Mouse (Mus musculus) CH12.LX (cell line): ENCODE measurements at regions not wholly inside any gene's neighbourhood (a gene's known extent, or its start where the extent isn't known, plus 50 kb on each side); places are given as distances from the start of the nearest gene placed in this dataset.

Source experiments
- DNase-seq: peaks from one replicate; pipeline ENCODE4 v3.0.0-alpha.2; 2013; ENCODE audit errors: extremely low read depth
- H3K27ac ChIP-seq: 2 replicates; pipeline ENCODE4 v1.5.1; 2012; ENCODE audit warnings: low read depth, mild to moderate bottlenecking, control low read depth, moderate library complexity; ENCODE audit not compliant: insufficient read depth
- H3K27me3 ChIP-seq: replicated peaks from 2 replicates; pipeline ENCODE3; 2012; ENCODE audit warnings: inconsistent platforms
- H3K36me3 ChIP-seq, 2 experiments: replicated peaks in 1 of 2; 2 replicates each; pipeline versions ENCODE3 to v1.6.1; 2012; ENCODE audit warnings: inconsistent platforms in 1 of 2, low read length in 1 of 2, mild to moderate bottlenecking in 1 of 2, mixed read lengths in 1 of 2, moderate library complexity in 1 of 2; ENCODE audit not compliant: control insufficient read depth in 1 of 2, insufficient read depth in 1 of 2
- H3K4me1 ChIP-seq, 2 experiments: 2 replicates each; pipeline ENCODE4 v1.6.1; 2012; ENCODE audit warnings: inconsistent platforms in 1 of 2, moderate library complexity in 1 of 2; ENCODE audit not compliant: insufficient read depth in 2 of 2, control insufficient read depth in 1 of 2
- H3K4me2 ChIP-seq: 2 replicates; pipeline ENCODE4 v1.6.1; 2012; ENCODE audit warnings: low read depth, mild to moderate bottlenecking, control low read depth; ENCODE audit not compliant: poor library complexity, insufficient read depth, severe bottlenecking
- H3K4me3 ChIP-seq, 3 experiments: fragments of 150-350 bp in 1 of 3; sonication (generic) in 1 of 3; replicated peaks in 1 of 3; 2 replicates each; pipeline versions ENCODE3 to v1.5.1; 2011 to 2012; ENCODE audit warnings: low read depth in 2 of 3, low read length in 2 of 3, mild to moderate bottlenecking in 2 of 3, moderate library complexity in 2 of 3, control low read depth in 1 of 3, improper control_type of control experiment in 1 of 3, inconsistent platforms in 1 of 3, mixed read lengths in 1 of 3; ENCODE audit not compliant: poor library complexity in 1 of 3
- H3K79me2 ChIP-seq: replicated peaks from 2 replicates; pipeline ENCODE4 v1.6.1; 2012; ENCODE audit warnings: mild to moderate bottlenecking, moderate library complexity; ENCODE audit not compliant: control insufficient read depth, poor library complexity, insufficient read depth, severe bottlenecking; ENCODE audit errors: extremely low read depth
- H3K9ac ChIP-seq: 2 replicates; pipeline ENCODE4 v1.6.1; 2012; ENCODE audit warnings: low read depth, mild to moderate bottlenecking, control low read depth, moderate library complexity; ENCODE audit not compliant: insufficient read depth
- H3K9me3 ChIP-seq: replicated peaks from 2 replicates; pipeline ENCODE3; 2012; ENCODE audit warnings: low read length, inconsistent platforms, mixed read lengths
- CHD2 ChIP-seq: IDR thresholded peaks from 2 replicates; pipeline ENCODE4 v1.6.1; 2011; ENCODE audit warnings: low read length, improper control_type of control experiment
- E2F4 ChIP-seq: IDR thresholded peaks from 2 replicates; pipeline ENCODE4 v1.6.1; 2011; ENCODE audit warnings: low read depth, low read length, improper control_type of control experiment; ENCODE audit not compliant: insufficient replicate concordance
- ETS1 ChIP-seq: conservative IDR thresholded peaks from 2 replicates; pipeline ENCODE4 v1.6.1; 2012; ENCODE audit warnings: low read depth, mild to moderate bottlenecking, inconsistent platforms, low read length, improper control_type of control experiment, moderate library complexity
- GABPA ChIP-seq: IDR thresholded peaks from 2 replicates; pipeline ENCODE4 v1.6.1; 2012; ENCODE audit warnings: low read depth, low read length, improper control_type of control experiment, inconsistent platforms; ENCODE audit not compliant: insufficient replicate concordance
- IRF4 ChIP-seq: IDR thresholded peaks from 2 replicates; pipeline ENCODE4 v1.6.1; 2014; ENCODE audit warnings: low read depth, mild to moderate bottlenecking, inconsistent platforms, low read length, improper control_type of control experiment
- KAT2A ChIP-seq: IDR thresholded peaks from 2 replicates; pipeline ENCODE4 v1.6.1; 2012; ENCODE audit warnings: low read length, improper control_type of control experiment, inconsistent platforms; ENCODE audit not compliant: insufficient replicate concordance
- MAZ ChIP-seq: IDR thresholded peaks from 2 replicates; pipeline ENCODE4 v1.6.1; 2012; ENCODE audit warnings: low read depth, mild to moderate bottlenecking, inconsistent platforms, low read length, improper control_type of control experiment, moderate library complexity
- PAX5 ChIP-seq: IDR thresholded peaks from 2 replicates; pipeline ENCODE4 v1.6.1; 2012; ENCODE audit warnings: low read length, inconsistent platforms, mixed read lengths
- POLR2A ChIP-seq: IDR thresholded peaks from 2 replicates; pipeline ENCODE4 v1.6.1; 2011; ENCODE audit warnings: low read depth, mild to moderate bottlenecking, improper control_type of control experiment, low read length
- RAD21 ChIP-seq: IDR thresholded peaks from 2 replicates; pipeline ENCODE4 v1.6.1; 2011; ENCODE audit warnings: low read depth, mild to moderate bottlenecking, low read length, improper control_type of control experiment, moderate library complexity
- SIN3A ChIP-seq: IDR thresholded peaks from 2 replicates; pipeline ENCODE4 v1.6.1; 2012; ENCODE audit warnings: low read length, improper control_type of control experiment, inconsistent platforms
- SMC3 ChIP-seq: IDR thresholded peaks from 2 replicates; pipeline ENCODE4 v1.6.1; 2011; ENCODE audit warnings: low read depth, low read length, improper control_type of control experiment
- UBTF ChIP-seq: IDR thresholded peaks from 2 replicates; pipeline ENCODE4 v1.6.1; 2012; ENCODE audit warnings: low read depth, mild to moderate bottlenecking, inconsistent platforms, low read length, improper control_type of control experiment, moderate library complexity
- ZC3H11A ChIP-seq: IDR thresholded peaks from 2 replicates; pipeline ENCODE4 v1.6.1; 2012; ENCODE audit warnings: low read depth, mild to moderate bottlenecking, inconsistent platforms, low read length, improper control_type of control experiment
- ZKSCAN1 ChIP-seq: IDR thresholded peaks from 2 replicates; pipeline ENCODE4 v1.6.1; 2012; ENCODE audit warnings: low read depth, inconsistent platforms, low read length, improper control_type of control experiment, borderline replicate concordance
- ZMIZ1 ChIP-seq: IDR thresholded peaks from 2 replicates; pipeline ENCODE4 v1.6.1; 2012; ENCODE audit warnings: low read depth, mild to moderate bottlenecking, inconsistent platforms, low read length, improper control_type of control experiment
- dilution Hi-C: fragments of 300-500 bp; cut with MboI; formaldehyde crosslinking; loops from 2 replicates; pipeline ENCODE4 v1.14.3; 2020; ENCODE audit warnings: low sequenced_read_pairs; ENCODE audit not compliant: extremely low pct_unique_long_range_greater_than_20kb, extremely low pct_ligation_motif_present
- in situ Hi-C: fragments of 300-500 bp; cut with MboI; formaldehyde crosslinking; loops from 3 replicates; pipeline ENCODE4 v1.14.3; 2019; ENCODE audit warnings: low sequenced_read_pairs, low pct_ligation_motif_present, low pct_unique_long_range_greater_than_20kb, mixed read lengths

- Histone ChIP-seq H3K27ac (no peak overlapping the region), H3K9ac (no peak overlapping the region), H3K9me3 (no peaks in the 10 kb centered on the region), H3K4me3 (no peak overlapping the region), H3K79me2 (no peaks in the 10 kb centered on the region), H3K4me1 (no peaks in the 10 kb centered on the region), H3K36me3 (no peaks in the 10 kb centered on the region), H3K4me2 (no peak overlapping the region; the same call in 1 of the 2 replicates), H3K27me3 (peaks cover 7% of the 10 kb centered on the region)
- TF ChIP-seq SMC3 (no peak), RAD21 (no peak), KAT2A (no peak)
- in situ Hi-C loops = no loop called here
- dilution Hi-C loops = no loop called here
- no peak for DNase-seq
Observed at GRCm38 (mm10) chr9:27568372-27569053, 171.9 kb downstream of the Spata19 start.

- peaks cover 7% of the 10 kb centered on the region for H3K27me3 ChIP-seq
- no peaks in the 10 kb centered on the region for H3K9me3 ChIP-seq
- no peak overlapping the region for H3K9ac ChIP-seq
- no peak overlapping the region for H3K4me3 ChIP-seq
- no peaks in the 10 kb centered on the region for H3K79me2 ChIP-seq
- dilution Hi-C loops (no loop called here), in situ Hi-C loops (no loop called here)
- H3K4me2 ChIP-seq = no peak overlapping the region
- H3K36me3 ChIP-seq = no peaks in the 10 kb centered on the region
- no peak for DNase-seq
- H3K27ac ChIP-seq = no peak overlapping the region
- H3K4me1 ChIP-seq = no peaks in the 10 kb centered on the region
- TF ChIP-seq CHD2 (no peak), RAD21 (no peak), SIN3A (no peak), POLR2A (no peak), ZKSCAN1 (no peak), MAZ (no peak), GABPA (no peak), IRF4 (no peak), UBTF (no peak)
Observed at GRCm38 (mm10) chr9:27569054-27569387, 172.4 kb downstream of the Spata19 start.

- dilution Hi-C loops = no loop called here
- Histone ChIP-seq H3K4me1 (no peaks in the 10 kb centered on the region), H3K36me3 (no peaks in the 10 kb centered on the region), H3K4me3 (no peak overlapping the region), H3K27me3 (no peaks in the 10 kb centered on the region), H3K79me2 (no peaks in the 10 kb centered on the region), H3K27ac (no peak overlapping the region), H3K9ac (no peak overlapping the region), H3K4me2 (no peak overlapping the region), H3K9me3 (no peaks in the 10 kb centered on the region)
- in situ Hi-C loops = no loop called here
- TF ChIP-seq E2F4 (no peak), ZMIZ1 (no peak), CHD2 (no peak), ZC3H11A (no peak), GABPA (no peak), ETS1 (no peak), PAX5 (no peak)
- no peak for DNase-seq
Observed at GRCm38 (mm10) chr9:27617096-27617839, 173.3 kb upstream of the Opcml start.
